Mouse (Mus musculus): ENCODE data around the gene Pde11a.

Gene Pde11a

DNA sequence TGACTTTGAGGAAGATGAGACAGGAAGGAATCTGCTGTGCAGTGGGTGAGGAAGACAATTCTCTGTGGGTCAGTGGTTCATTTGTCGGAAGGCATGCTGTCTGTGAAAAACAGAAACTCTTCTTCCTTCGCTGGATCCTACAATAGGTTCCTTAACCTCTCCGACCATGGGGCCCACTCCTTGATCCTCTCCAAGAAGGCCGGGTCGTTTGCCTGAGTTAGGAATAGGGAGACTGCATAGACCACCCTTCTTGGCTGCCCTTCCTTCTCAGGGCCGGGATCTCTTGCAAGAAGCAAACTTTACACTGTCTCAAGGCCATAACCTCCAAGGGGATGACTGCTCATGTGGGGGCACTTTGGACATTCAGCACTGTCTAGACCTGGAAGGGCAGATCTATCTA, 19.3 kb downstream of the Pde11a start:
- DNase-seq: no peak

GRCm38 (mm10) chr2:76287671-76288070, 50.9 kb downstream of the Pde11a start:
- no peak for DNase-seq

DNA sequence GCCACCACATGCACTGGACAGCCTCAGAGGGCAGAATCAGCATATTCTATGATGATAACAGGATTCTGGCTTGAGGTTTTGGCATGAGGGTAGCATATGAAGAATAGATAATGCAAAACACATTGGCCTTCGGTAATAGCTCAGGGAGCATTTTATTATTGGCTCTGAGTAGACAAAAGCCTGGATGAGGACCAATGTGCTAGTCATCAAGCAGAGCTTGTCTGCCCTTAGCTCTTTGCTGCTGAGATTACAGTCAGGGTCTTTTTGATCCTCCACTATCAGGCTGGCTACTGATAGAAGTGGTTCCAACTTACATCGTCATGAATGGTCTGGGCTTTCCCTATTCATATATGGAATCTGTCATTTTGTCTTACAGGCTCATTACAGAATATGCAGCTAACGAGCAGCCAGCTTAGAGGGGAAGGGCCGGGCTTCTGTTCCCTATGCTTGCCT, 52.3 kb downstream of the Pde11a start:
- DNase-seq: no peak

- no peak for DNase-seq
Measured at GRCm38 (mm10) chr2:76285150-76285549, 53.4 kb downstream of the Pde11a start.

GRCm38 (mm10) chr2:76283378-76284132, 55.0 kb downstream of the Pde11a start:
- no peak for DNase-seq

- DNase-seq: no peak
Measured at GRCm38 (mm10) chr2:76269494-76269893, 69.1 kb downstream of the Pde11a start.

DNA sequence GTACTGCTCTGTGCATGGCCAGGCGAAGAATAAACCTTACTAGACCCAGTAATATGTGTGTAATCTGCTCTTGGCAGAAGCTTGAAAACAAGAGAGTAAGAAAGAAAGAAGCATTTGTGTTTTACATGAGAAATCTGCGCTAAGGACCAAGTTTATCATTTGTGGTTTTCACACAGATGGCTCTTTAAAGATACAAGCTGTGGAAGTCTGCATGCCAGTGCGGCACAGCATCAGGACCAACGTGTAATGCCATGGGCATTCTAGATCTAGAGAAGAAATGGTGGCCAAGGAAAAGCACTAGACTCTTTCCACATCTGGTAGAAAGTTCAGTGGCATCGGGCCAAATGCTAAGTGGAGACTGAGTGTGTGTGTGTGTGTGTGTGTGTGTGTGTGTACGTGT, 71.2 kb downstream of the Pde11a start:
- DNase-seq: no peak

- DNase-seq: no peak
Measured at GRCm38 (mm10) chr2:76266622-76267021, 72.0 kb downstream of the Pde11a start.

DNA sequence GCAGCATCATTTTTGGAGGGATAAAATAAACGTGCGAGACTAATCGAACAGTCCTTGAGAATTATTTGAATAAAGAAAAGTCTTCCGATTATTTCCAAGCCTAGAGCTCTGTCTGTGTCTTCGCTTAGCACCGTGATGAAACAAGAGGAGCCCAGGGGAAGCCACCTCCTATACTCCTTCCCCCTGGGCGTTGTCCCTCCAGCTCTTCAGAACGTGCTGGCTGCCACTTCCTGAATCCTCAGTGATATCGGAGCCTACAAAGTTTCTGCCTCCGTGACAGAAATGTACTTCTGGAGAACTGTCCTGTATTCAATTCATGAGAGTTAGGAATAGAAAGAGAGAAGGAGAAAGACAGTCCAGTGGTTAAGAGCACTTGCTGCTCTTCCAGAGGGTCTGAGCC, 74.3 kb downstream of the Pde11a start:
- DNase-seq: no peak

DNA sequence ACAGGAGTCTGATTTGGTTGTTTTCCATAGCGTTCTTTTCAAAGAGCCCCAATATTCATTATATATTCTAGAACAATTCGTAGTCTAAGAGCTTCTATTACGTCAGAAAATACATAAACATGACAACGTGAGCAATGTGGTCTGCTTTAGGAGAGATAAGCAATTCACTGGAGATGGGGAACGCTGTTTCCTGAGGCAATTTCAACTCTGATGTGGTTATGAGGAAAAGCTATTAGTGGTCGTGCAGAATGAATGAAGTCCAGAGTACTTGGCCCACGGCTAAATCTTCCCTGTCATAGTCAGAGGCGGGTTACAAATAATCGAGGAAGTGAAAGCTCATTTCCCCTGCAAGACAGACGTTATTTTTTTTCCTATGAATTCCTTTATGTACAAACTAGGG, 75.9 kb downstream of the Pde11a start:
- DNase-seq: no peak

DNA sequence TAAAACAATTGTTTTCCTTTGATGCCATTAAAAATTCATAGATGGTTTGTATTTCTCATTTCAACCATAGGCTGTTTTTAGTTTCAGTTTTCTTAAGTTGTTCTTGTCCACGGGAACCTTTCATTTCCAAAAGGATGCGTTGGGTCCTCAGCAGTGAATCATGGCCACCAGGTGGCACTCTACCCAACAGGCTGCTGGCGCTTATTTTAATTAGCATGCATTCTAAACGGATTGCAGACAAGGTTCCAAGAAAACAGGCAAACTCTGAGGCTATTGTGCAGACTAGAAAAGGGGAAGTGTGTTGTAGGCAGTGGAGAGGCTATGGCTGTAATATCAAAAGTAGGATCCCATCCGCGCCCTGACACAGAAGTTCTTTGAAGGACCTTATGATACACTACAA, 83.7 kb downstream of the Pde11a start:
- DNase-seq: no peak

- no peak for DNase-seq
Measured at GRCm38 (mm10) chr2:76251379-76251778, 87.2 kb downstream of the Pde11a start.

DNA sequence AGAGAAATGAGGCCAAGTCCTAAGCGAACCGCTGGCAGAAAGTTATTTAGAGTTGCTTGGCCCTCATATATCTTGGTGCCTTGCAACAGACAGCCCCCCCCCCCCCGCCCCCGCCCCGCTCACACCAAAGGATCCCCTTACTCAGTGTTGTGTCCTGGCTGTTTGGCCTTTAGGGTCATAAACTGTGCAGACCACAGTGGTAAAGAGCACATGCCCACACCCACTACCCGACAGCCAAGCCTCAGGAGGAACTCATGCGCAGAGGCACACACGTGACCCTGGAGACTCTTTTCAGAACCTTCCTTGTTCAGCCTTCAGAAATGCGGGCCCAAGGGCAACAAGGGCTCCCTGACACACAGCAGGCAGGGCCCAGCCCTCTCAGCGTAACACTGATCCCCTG, 90.3 kb downstream of the Pde11a start:
- DNase-seq: no peak

DNA sequence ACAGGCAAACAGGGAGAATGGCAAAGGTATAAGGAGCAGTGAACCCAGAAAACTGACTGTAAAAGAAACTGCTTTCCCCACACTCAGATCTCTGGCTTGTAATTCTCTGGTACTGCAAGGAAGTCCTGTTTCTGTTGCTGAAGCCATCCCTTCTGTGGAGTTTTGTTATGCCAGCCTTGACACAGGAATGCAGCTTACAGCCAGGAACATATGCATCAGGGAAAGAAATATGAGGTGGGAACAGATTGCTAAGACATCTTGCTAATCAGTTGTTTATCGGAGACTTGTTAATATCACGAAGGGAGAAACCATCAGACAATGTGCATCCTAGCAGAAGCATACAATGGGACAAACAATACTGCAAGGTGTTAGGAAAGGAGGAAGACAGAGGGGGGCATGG, 99.4 kb downstream of the Pde11a start:
- no peak for DNase-seq

GRCm38 (mm10) chr2:76238496-76238895, 100.1 kb downstream of the Pde11a start:
- no peak for DNase-seq

GRCm38 (mm10) chr2:76237638-76238420, 100.7 kb downstream of the Pde11a start:
- DNase-seq: no peak

- no peak for DNase-seq
Measured at GRCm38 (mm10) chr2:76220364-76221108, 118.0 kb downstream of the Pde11a start.

- no peak for DNase-seq
Measured at GRCm38 (mm10) chr2:76219540-76219939, 119.0 kb downstream of the Pde11a start.

- no peak for DNase-seq
Measured at GRCm38 (mm10) chr2:76216146-76216545, 122.4 kb downstream of the Pde11a start.

DNA sequence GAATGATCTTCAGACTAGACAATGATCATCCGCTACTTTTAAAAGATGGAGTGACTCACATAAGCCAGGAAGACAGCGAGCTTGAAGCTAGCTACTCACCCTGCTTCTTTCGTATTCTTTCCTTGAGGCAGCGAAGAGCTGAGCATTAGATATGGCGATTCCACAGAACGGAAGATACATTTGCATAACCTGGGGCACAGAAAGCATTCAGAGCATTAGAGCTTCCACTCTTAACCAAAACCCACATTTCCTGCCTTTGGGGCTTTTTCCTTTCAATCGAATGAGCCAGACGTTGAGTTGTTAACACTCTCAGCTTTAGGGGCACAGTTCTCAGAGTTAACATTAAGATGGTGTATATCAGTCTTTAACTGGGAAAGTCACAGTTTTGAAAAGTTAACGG, 123.4 kb downstream of the Pde11a start:
- no peak for DNase-seq

DNA sequence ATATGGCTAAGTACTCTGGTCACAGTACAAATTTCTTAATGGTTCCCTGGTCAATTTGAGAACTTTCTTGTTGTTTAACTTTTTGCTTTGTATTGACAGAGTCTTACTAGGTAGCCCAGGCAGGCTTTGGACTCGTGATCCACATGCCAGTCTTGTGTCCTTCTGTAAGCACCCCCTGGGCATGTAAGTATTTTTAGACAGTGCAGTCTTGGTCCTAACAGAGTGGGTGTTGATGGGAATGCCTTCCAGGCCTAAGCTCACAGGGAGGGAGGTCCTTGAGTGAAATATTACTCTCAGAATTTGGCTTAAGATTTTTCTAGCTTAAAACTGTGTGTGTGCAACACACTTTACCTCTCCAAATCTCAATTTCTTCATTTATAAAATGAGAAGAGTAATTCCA, 153.4 kb downstream of the Pde11a start:
- no peak for DNase-seq

- DNase-seq: no peak
Measured at GRCm38 (mm10) chr2:76162822-76163221, 175.8 kb downstream of the Pde11a start.

- DNase-seq: no peak
Measured at GRCm38 (mm10) chr2:76158973-76159372, 179.6 kb downstream of the Pde11a start.

DNA sequence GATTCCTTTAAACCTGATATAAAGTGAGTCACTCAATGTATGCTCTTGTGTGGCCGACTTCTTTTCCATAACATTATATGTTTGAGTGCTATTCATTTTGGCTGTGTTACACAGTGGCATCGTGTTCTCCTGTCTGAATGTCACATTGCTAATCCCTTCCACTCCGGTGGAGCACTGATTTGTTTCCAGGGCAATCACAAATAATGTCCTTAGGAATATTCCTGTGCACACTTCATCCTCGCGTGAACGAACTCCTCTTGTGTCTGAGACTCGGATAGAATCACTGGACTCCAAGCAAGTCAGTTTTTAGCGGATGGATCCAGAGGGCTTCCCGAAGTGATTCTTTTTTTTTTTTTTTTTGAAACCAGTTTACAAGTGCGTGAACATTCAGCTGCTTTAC, 197.4 kb downstream of the Pde11a start:
- DNase-seq: no peak

Data from thymus, adult 18-20 months (tissue).